Mouse (Mus musculus): ENCODE results near the gene Senp1.

Senp1 gene

DNA sequence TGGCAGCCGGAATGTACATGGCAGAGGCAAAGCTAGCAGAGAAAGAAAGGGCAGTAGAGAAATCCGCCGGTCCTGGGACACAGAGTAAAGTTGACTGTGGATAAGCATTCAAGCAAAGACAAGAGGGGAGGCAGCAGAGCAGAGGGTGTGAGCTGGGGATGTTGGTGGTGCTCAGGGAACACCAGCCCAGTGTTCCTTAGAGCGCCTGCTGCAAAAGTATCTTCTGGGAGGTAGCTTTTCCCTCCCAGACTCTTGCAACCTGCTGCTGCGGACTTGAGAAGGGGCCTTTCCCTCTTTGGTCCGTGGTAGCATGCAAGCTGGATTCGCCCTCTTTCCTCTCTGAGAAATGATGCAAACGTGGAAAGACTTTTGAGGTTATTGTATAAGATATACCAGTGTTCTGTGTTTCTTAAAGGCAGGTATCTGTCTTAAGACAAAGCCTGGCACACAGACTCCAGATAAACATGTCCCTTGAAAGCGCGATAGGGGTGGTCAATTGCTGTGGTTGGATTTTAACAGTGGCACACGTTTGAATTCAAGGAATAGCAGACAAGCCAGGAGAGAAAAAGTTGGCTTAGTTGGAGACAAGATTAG lies 14.3 kb upstream of the Senp1 start:
- no peak for DNase-seq (ENCODE audit: low spot score)

DNA sequence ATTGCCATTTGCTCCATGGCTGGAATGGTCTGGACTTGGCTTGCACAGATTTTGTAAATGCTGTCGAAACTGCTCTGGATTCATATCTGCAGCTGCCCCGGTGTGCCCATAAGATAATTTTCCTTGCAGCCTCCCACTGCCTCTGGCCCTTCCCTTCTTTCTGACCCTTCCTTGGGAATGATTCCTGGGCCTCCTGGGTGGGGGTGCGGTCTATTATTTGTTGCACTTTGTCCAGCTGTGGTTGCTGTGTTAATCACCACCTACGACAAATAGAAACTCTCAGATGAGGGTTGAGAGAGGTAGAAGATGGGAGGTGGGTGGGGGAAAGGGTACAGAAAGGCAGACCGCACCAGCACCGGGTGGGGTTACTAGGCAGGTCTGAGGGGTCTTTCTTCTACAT lies 13.7 kb upstream of the Senp1 start:
- no peak for DNase-seq (ENCODE audit: low spot score)

DNA sequence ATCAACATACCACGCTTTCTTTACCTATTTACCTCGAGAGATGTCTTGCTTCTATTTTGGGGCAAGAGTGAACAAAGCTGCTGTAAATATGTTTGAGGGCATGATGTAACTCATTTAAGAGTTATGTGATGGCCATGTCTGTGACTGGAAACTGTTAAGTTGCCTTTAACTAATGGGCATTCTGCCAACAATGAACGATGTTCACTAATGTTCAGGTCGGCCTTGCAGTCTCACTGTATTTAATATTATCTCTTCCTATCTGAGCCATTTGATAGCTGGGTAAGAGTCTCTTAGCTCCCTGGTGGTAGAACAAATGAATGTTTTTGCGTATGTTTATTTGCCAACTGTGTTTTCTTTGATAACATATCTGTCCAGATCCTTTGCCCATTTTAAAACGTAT lies 13.0 kb upstream of the Senp1 start:
- no peak for DNase-seq (ENCODE audit: low spot score)

DNA sequence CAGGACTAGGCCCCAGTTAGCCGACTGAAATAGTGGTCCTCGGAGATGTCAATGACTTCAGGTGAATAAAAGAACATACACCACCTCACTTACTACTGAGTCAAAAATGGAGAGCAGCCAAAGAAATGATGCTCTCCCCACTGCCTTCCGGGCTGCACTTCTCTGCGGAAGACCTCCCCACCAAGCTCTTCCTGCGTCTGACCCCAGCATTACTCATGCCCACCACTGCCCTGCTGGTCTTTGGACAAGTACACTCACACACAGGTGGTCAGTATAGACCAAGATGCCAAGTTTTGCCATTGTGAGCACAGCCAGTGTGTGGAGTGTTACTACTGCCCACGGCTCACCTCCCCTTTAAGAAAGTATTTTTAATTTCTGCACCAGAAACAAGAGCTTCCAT lies 8.9 kb upstream of the Senp1 start:
- no peak for DNase-seq (ENCODE audit: low spot score)

DNA sequence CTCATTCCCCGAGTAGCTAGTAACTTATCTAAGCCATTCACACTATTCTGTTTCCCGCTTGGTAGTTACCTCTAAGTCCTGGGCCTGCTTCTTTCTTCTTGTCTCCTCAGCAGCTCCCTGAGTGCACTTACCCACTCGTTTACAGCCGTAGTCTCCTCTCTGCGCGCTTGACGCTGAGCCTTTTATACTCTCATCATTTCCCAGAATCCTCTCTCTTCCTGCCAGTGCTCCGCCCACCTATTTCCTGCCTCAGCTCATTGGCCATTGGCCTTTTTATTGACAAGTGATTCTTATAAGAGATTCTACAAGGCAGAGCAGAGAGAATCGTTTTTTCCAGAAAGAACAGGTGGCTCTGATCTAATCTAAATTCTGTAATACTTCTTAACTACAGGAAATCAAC lies 5.0 kb upstream of the Senp1 start:
- no peak for DNase-seq (ENCODE audit: low spot score)

DNA sequence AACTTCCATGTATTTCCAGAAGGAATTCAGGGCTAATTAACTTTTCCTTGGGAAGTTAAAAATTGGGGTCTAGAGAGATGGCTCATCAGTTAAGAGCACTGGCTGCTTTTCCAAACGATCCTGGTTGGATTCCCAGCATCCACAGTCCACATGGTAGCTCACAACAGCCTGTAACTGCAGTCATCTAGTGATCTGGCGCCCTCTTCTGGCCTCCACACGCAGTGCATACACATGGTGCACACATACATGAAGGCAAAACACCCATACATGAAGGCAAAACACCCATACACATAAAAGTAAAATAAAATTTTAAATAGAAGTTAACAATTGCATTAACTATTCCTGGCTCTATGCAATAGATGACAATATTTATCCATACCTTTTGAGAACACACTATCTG lies 3.4 kb upstream of the Senp1 start:
- peak; percentile 28 for DNase-seq (ENCODE audit: low spot score)

DNA sequence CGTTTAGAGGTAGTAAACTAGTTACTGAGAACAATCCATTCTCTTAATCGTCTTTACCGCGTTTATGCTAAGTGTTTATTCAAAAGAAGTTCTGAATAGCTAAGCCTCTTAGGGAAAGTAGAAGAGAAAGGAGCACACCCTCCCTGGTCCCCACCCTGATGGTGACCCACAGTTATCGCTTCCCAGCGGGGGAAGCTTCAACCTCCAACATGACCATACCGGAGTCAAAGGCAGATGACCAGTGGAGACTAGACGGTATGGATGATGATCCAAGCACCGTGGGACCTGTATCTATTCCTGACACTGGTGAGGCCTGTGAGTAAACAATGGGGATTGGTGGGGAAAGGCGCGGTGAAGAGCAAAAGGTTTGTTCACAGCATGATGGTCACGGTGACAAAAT lies 1.4 kb upstream of the Senp1 start:
- no peak for DNase-seq (ENCODE audit: low spot score)

DNA sequence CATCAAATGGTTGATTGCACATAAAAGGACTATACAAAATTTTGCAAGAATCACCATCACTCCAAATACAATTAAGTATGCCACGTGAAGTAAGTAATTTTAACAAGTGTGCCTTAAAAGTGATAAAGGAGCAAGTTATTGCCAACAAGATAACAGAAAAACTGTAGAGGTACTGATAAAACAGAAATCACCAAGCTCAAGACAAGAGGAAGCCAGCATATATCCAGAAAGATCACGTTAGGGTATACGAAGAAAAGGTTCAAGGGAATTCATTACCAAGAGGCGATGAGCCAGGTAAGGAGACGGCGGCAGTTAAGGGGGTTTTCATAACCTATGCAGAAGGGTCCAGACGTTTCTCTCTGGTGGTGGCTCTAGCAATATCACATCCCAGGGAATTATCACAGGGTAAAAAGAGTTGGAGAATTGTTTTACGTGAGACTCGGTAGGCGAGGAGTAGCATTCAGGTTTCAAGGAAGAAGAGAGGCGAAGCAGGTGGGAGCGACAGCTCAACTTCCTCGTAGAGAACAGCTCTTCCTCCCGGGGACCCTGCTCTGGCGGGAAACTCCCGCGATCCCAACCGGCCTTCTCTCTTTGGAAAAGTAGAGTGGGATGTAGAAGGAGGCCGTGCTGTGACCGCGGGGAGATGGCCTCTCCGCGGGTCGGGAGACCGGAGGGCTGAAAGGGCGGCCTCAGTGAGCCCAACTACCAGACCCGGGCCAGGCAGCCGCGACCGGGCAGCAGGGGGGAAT lies 998 bp downstream of the Senp1 start, which contains the start of gene Pfkm:
TSS of gene Pfkm (plus strand) at position 218 of the 749 bp plus-strand sequence.
- no peak for DNase-seq (ENCODE audit: low spot score)

DNA sequence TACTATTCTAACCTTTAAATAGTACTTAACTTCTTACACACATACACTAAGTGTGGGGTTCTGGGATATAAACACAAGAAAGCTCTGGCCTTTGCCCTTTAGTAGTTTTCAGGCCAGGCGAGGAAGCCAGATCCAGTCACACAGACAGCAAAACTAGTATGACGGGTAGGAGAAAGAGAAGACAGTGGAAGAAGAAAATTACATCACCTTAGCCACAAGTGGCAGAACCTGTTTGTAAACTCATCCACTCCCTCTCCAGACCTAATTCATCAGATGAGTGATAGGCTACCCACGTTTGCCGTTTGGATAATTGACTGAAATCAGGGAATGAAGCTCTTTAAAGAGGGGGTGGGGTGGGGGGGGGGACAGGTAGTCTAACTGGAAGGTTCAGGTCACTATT lies 1.7 kb downstream of the Senp1 start:
- no peak for DNase-seq (ENCODE audit: low spot score)

DNA sequence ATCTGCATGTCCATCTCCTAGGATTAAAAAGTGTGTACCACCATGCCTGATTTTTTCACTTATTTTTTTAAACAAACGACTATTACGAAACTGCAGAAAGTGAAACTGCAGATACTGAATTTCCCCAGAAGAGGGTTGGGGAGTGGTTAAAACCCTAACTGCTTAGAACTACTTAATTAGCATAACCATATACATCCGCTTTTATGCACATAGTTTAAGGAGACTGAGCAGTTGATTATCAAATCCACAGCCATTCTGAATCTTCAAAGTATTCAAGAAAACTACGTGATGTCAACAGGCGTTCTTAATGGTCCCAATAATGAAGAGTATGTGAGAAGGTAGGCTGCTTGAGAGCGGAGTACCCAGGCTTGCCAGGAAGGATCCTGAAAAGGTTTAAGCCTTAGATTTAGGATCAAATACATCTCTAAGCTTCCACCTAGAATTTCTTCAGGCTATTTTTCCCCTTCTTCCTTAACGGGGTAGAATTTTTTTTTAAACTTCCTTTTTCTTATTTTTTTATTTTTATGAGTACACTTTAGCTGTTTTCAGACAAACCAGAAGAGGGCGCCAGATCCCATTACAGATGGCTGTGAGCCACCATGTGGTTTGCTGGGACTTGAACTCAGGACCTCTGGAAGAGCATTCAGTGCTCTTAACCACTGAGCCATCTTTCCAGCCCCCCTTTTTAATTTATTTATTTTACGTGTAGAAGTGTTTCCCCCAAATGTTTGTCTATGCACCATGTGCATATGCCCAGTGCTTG lies 3.9 kb downstream of the Senp1 start:
- peak; percentile 52 for DNase-seq (ENCODE audit: low spot score)

DNA sequence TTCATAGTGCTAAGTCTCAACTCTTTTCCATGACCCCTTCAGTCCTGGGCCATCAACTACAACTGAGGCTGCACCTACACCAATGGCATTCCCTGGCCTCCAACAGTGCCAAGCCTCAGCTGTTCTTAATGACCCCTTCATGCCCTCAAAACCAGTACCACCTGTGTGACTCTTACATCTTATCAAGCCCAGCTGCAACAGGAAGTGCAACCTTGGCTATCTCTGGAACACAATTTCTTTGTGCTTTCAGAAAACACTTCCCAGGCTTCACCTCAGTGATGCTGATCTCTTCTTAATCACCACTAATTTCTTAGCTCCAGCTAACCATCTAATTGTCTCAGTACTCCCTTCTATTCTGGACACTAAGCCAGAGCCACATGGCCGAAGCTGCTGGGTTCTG lies 4.7 kb downstream of the Senp1 start:
- DNase-seq (ENCODE audit: low spot score): no peak

DNA sequence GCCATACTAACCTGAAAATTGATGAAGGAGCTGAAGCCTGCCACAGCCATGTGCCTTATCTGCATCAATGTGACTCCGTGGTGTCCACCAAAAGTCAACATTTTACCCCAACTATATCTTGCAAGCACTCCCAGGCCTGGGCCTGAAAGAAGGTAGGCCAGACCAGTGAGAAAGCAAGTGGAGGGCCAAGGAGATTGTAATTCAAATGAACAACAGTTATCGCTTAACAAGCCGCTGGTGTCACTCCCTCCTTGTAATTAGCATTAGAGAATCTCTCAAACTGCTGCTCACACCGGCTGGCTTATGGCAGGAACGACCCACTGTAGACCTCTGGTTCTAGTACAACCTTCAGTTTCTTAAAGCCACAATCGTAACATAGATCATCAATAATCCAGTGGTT lies 16.6 kb downstream of the Senp1 start:
- DNase-seq (ENCODE audit: low spot score): no peak

DNA sequence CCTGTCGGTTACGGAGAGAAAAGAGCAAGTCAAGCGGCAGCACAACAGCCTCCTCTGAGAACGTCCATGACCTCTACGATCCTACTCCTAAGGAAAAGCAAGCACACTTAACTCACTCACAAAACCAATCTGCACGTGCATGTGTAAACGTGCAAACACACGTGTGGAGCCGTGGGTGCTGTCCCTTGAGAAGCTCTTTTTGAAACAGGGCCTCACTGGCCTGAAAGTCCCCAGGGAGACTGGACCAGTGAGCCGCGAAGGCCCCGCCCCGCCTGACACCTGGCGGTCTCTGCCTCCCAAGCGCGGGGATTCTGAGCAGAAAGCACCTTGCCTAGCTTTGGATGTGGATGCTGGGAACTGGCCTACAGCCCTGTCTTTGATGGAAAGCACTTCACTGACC lies 18.5 kb downstream of the Senp1 start:
- no peak for DNase-seq (ENCODE audit: low spot score)

DNA sequence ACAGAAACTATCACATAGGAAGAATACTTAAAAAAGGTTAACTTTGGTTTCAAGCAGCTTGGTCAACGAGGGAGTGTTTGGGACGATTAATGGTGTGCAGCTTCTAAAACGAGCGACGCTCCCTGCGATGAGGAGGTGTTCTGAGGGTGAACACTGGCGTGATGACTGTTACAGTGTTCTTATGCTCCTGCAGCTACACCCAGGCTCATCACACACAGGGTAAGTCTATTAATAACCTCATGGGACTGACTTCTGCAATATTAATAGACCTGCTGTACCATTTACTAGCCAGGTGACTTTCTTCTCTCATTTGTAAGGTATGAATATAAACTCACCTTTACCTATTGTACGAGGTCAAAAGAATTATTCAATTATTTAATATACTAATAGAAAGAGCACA lies 19.0 kb downstream of the Senp1 start:
- no peak for DNase-seq (ENCODE audit: low spot score)

DNA sequence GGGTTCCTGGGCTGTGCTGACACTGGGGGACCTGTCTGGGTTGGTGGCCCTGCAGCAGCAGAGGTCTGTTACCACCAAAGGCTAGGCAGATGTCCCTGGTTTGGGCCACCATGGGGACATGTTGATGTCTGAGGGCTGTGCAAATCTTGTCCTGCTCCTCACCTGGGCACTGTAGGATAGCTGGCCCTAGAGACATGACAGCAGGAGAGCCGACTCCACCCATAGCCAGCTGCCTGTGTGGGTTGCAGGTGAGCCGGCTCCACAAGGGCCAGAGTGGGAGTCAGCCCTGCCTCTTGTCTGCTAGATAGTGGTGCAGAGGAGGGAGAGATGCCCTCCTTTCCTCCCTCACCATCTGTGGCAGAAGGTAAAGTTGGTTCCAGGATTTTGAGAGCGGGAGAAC lies 23.2 kb downstream of the Senp1 start:
- no peak for DNase-seq (ENCODE audit: low spot score)

DNA sequence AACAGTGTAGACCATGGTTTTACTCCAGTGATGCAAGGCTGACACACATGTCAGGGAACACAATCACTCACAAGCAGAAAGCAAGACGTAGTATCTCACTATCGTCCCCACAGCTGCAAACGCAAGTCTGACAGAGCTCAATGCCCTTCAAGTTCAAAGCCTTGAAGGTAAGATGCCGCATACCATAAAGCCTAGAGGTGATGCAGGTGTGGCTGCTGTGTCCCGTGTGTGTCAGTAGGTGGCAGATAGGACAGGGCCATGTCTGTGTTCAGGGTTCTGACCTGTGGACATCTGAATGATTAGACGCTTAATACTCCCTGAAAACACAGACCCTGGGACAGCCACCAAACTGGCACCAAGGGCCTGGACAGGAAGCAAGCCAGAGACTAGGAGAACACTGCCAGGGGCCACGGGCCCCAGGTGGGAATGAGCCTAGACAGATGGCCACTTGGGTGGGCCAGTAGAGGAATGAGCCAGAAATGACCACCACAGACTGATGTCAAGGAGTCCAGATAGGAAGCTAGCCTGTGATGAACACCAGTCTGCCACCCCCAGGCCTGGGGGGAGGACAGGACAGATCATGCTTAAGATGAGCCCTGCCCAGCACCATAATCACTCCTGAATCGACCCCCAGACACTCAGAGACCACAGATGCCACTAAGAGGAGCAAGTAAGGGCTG lies 23.8 kb downstream of the Senp1 start:
- DNase-seq (ENCODE audit: low spot score): no peak

DNA sequence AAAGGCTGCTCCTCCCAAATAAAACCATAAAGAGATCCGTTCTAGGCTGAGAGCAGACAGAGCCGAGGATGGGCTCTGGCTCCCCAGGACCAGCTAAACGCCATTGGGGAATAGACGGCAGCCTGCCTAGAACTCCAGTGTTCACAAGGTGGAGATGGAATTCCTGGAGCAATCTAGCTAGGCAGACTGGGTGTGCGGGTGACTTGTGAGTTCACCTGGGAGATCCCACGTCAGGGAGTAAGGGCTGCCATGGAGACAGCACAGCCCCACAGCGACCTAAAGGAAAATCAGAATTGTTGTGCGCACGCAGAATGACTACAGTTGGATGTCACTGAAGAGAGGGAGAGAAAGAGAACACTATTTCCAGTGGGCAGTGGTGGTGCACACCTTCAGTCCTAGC lies 25.0 kb downstream of the Senp1 start:
- no peak for DNase-seq (ENCODE audit: low spot score)

DNA sequence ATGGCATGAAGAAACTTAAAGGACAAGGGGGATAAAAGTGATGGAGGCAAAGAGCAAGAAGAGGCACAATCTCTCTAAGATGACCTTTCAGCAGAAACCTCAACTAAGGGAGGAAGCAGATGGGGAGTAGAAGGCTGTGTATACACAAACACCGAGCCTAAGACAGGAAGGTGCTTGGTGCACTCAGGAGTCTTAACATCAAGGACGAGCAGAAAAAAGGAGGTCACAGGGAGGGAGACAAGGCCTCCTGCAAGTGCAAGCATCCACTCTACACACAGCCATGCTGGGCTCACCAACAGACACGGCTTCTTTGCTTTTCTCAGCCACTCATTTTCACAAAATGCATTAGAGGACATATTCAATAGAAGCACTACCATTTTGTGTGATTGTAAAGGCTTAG lies 26.1 kb downstream of the Senp1 start:
- DNase-seq (ENCODE audit: low spot score): no peak

DNA sequence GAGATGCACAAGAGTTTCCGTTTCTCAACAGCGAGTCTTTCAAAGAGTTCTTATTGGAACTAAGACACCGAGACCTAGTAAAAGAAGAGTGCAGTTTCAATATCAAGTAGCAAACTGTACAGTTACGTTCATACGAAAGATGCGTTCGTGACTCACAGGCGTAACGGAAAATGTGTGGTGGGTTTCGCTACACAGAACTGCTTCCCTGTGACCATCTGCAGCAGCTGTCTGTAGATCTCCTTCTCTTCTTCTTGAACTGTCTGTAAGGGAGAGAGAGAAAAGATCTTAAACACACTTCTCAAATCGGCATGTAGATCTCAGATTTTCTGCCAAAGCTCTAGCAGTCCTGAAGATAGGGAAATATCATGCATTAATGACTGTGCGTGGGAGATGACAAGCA lies 26.9 kb downstream of the Senp1 start:
- no peak for DNase-seq (ENCODE audit: low spot score)

DNA sequence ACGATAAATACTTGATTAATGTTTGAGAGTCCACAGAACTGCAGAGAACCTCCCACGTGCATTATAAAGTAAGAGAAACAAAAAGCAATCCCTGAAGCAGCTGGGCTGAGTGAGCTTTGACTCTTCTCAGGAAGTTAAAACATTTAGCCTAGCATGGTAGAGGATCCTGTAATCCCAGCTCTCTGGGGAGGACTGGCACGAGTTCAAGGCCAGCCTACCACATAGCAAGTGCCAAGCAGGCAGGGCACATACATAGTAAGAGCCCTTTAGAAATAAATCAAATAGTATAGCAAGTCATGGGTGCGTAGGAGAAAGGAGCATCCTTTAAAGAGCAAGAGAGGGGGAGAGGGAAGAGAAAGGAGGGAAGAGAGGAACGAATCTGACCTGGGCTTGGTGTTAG lies 27.7 kb downstream of the Senp1 start:
- DNase-seq (ENCODE audit: low spot score): no peak

DNA sequence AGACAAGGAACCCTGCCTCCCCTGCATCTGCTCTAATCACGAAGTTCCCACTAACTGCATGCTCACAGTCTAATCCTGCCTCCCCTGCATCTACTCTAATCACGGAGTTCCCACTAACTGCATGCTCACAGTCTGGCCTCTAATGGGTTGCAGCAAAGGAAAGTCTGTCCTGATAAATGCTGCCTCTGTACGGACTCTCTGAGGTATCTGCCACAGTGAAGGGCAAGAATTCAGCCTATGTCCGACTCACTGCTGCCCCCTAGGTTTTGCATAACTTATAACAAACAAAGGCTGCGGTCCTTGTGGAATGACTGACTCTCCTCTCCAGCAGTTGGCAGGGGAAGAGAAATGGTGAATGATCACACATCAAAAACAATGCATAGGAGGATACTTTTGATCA lies 38.3 kb downstream of the Senp1 start:
- no peak for DNase-seq (ENCODE audit: low spot score)

DNA sequence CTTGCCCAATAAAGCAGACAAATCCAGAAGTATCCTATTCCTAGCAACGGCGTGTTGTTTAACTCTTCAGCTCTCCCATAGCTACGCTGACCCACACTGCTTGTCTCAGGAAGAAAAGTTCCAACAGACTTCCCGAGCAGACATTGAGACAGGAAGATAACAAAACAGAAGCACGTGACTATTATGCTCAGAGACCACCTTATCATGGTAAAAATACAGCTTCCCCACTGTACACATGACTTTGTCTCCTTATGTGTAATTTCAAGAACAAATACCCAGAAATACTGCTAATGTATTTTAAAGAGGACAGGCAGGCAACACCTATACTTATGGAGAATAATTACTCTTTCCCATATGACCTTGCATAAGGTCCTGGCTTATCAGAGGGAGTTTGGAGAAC lies 41.9 kb downstream of the Senp1 start:
- no peak for DNase-seq (ENCODE audit: low spot score)
